Mouse (Mus musculus) CH12.LX (cell line): ENCODE data around the gene Pradc1. TPM values are rescaled to one million over a fixed set of nuclear protein-coding genes. Genes with fewer than 3 reads are reported as not detected.

ENCODE experiments used
- DNase-seq: peaks from one replicate; pipeline ENCODE4 v3.0.0-alpha.2; 2013; ENCODE audit errors: extremely low read depth
- H3K27ac ChIP-seq: 2 replicates; pipeline ENCODE4 v1.5.1; 2012; ENCODE audit warnings: low read depth, mild to moderate bottlenecking, control low read depth, moderate library complexity; ENCODE audit not compliant: insufficient read depth
- H3K27me3 ChIP-seq: replicated peaks from 2 replicates; pipeline ENCODE3; 2012; ENCODE audit warnings: inconsistent platforms
- H3K36me3 ChIP-seq, 2 experiments: replicated peaks in 1 of 2; 2 replicates each; pipeline versions ENCODE3 to v1.6.1; 2012; ENCODE audit warnings: inconsistent platforms in 1 of 2, low read length in 1 of 2, mild to moderate bottlenecking in 1 of 2, mixed read lengths in 1 of 2, moderate library complexity in 1 of 2; ENCODE audit not compliant: control insufficient read depth in 1 of 2, insufficient read depth in 1 of 2
- H3K4me1 ChIP-seq, 2 experiments: 2 replicates each; pipeline ENCODE4 v1.6.1; 2012; ENCODE audit warnings: inconsistent platforms in 1 of 2, moderate library complexity in 1 of 2; ENCODE audit not compliant: insufficient read depth in 2 of 2, control insufficient read depth in 1 of 2
- H3K4me2 ChIP-seq: 2 replicates; pipeline ENCODE4 v1.6.1; 2012; ENCODE audit warnings: low read depth, mild to moderate bottlenecking, control low read depth; ENCODE audit not compliant: poor library complexity, insufficient read depth, severe bottlenecking
- H3K4me3 ChIP-seq, 3 experiments: fragments of 150-350 bp in 1 of 3; sonication (generic) in 1 of 3; replicated peaks in 1 of 3; 2 replicates each; pipeline versions ENCODE3 to v1.5.1; 2011 to 2012; ENCODE audit warnings: low read depth in 2 of 3, low read length in 2 of 3, mild to moderate bottlenecking in 2 of 3, moderate library complexity in 2 of 3, control low read depth in 1 of 3, improper control_type of control experiment in 1 of 3, inconsistent platforms in 1 of 3, mixed read lengths in 1 of 3; ENCODE audit not compliant: poor library complexity in 1 of 3
- H3K79me2 ChIP-seq: replicated peaks from 2 replicates; pipeline ENCODE4 v1.6.1; 2012; ENCODE audit warnings: mild to moderate bottlenecking, moderate library complexity; ENCODE audit not compliant: control insufficient read depth, poor library complexity, insufficient read depth, severe bottlenecking; ENCODE audit errors: extremely low read depth
- H3K9ac ChIP-seq: 2 replicates; pipeline ENCODE4 v1.6.1; 2012; ENCODE audit warnings: low read depth, mild to moderate bottlenecking, control low read depth, moderate library complexity; ENCODE audit not compliant: insufficient read depth
- H3K9me3 ChIP-seq: replicated peaks from 2 replicates; pipeline ENCODE3; 2012; ENCODE audit warnings: low read length, inconsistent platforms, mixed read lengths
- CHD2 ChIP-seq: IDR thresholded peaks from 2 replicates; pipeline ENCODE4 v1.6.1; 2011; ENCODE audit warnings: low read length, improper control_type of control experiment
- CTCF ChIP-seq, 2 experiments: IDR thresholded peaks in 1 of 2; conservative IDR thresholded peaks in 1 of 2; 2 replicates each; pipeline ENCODE4 v1.5.1; 2011 to 2012; ENCODE audit warnings: low read depth in 2 of 2, low read length in 2 of 2, improper control_type of control experiment in 1 of 2, inconsistent platforms in 1 of 2, mild to moderate bottlenecking in 1 of 2, moderate library complexity in 1 of 2
- E2F4 ChIP-seq: IDR thresholded peaks from 2 replicates; pipeline ENCODE4 v1.6.1; 2011; ENCODE audit warnings: low read depth, low read length, improper control_type of control experiment; ENCODE audit not compliant: insufficient replicate concordance
- ELF1 ChIP-seq: IDR thresholded peaks from 2 replicates; pipeline ENCODE4 v1.6.1; 2014; ENCODE audit warnings: low read depth, mild to moderate bottlenecking, inconsistent platforms, low read length, improper control_type of control experiment
- EP300 ChIP-seq: IDR thresholded peaks from 2 replicates; pipeline ENCODE4 v1.6.1; 2011; ENCODE audit warnings: low read length, improper control_type of control experiment
- ETS1 ChIP-seq: conservative IDR thresholded peaks from 2 replicates; pipeline ENCODE4 v1.6.1; 2012; ENCODE audit warnings: low read depth, mild to moderate bottlenecking, inconsistent platforms, low read length, improper control_type of control experiment, moderate library complexity
- HCFC1 ChIP-seq: IDR thresholded peaks from 2 replicates; pipeline ENCODE4 v1.6.1; 2012; ENCODE audit warnings: low read depth, mild to moderate bottlenecking, inconsistent platforms, low read length, improper control_type of control experiment
- JUN ChIP-seq: IDR thresholded peaks from 2 replicates; pipeline ENCODE4 v1.6.1; 2011; ENCODE audit warnings: low read depth, mild to moderate bottlenecking, low read length, improper control_type of control experiment, moderate library complexity; ENCODE audit not compliant: insufficient read depth
- KAT2A ChIP-seq: IDR thresholded peaks from 2 replicates; pipeline ENCODE4 v1.6.1; 2012; ENCODE audit warnings: low read length, improper control_type of control experiment, inconsistent platforms; ENCODE audit not compliant: insufficient replicate concordance
- MAFK ChIP-seq: IDR thresholded peaks from 2 replicates; pipeline ENCODE4 v1.6.1; 2011; ENCODE audit warnings: low read length, improper control_type of control experiment; ENCODE audit not compliant: insufficient replicate concordance
- MEF2A ChIP-seq: IDR thresholded peaks from 2 replicates; pipeline ENCODE4 v1.6.1; 2014; ENCODE audit warnings: low read depth, mild to moderate bottlenecking, inconsistent platforms, low read length, improper control_type of control experiment, borderline replicate concordance
- NELFE ChIP-seq: IDR thresholded peaks from 2 replicates; pipeline ENCODE4 v1.6.1; 2011; ENCODE audit warnings: low read depth, low read length, improper control_type of control experiment
- RAD21 ChIP-seq: IDR thresholded peaks from 2 replicates; pipeline ENCODE4 v1.6.1; 2011; ENCODE audit warnings: low read depth, mild to moderate bottlenecking, low read length, improper control_type of control experiment, moderate library complexity
- SIN3A ChIP-seq: IDR thresholded peaks from 2 replicates; pipeline ENCODE4 v1.6.1; 2012; ENCODE audit warnings: low read length, improper control_type of control experiment, inconsistent platforms
- SMC3 ChIP-seq: IDR thresholded peaks from 2 replicates; pipeline ENCODE4 v1.6.1; 2011; ENCODE audit warnings: low read depth, low read length, improper control_type of control experiment
- TBP ChIP-seq: conservative IDR thresholded peaks from 2 replicates; pipeline ENCODE4 v1.6.1; 2011; ENCODE audit warnings: low read depth, low read length, improper control_type of control experiment
- TCF12 ChIP-seq: IDR thresholded peaks from 2 replicates; pipeline ENCODE4 v1.6.1; 2014; ENCODE audit warnings: low read depth, mild to moderate bottlenecking, inconsistent platforms, low read length, improper control_type of control experiment
- ZC3H11A ChIP-seq: IDR thresholded peaks from 2 replicates; pipeline ENCODE4 v1.6.1; 2012; ENCODE audit warnings: low read depth, mild to moderate bottlenecking, inconsistent platforms, low read length, improper control_type of control experiment
- ZMIZ1 ChIP-seq: IDR thresholded peaks from 2 replicates; pipeline ENCODE4 v1.6.1; 2012; ENCODE audit warnings: low read depth, mild to moderate bottlenecking, inconsistent platforms, low read length, improper control_type of control experiment
- dilution Hi-C: fragments of 300-500 bp; cut with MboI; formaldehyde crosslinking; loops from 2 replicates; pipeline ENCODE4 v1.14.3; 2020; ENCODE audit warnings: low sequenced_read_pairs; ENCODE audit not compliant: extremely low pct_unique_long_range_greater_than_20kb, extremely low pct_ligation_motif_present
- in situ Hi-C: fragments of 300-500 bp; cut with MboI; formaldehyde crosslinking; loops from 3 replicates; pipeline ENCODE4 v1.14.3; 2019; ENCODE audit warnings: low sequenced_read_pairs, low pct_ligation_motif_present, low pct_unique_long_range_greater_than_20kb, mixed read lengths
- polyA plus RNA-seq: library from polyadenylated mRNA; unstranded; fragments of >175 nt; gene quantifications from 2 replicates; pipeline ENCODE4 v1.2.1, GENCODE M21; 2012; ENCODE audit warnings: low read depth; ENCODE audit not compliant: insufficient read length
- total RNA-seq, 2 experiments: library from RNA; depleted of rRNA; stranded (reverse); fragments of 300-350 nt in 1 of 2; fragments of >200 nt in 1 of 2; gene quantifications; 2 replicates each; pipeline ENCODE4 v1.2.3; 2012 to 2014

Gene Pradc1
- total and polyA plus RNA-seq, 3 experiments, result 11.0 to 18.8 (median 16.3) TPM

GRCm38 (mm10) chr6:85478416-85478815 is 26.6 kb upstream of the Pradc1 start:
- H3K9ac ChIP-seq, result no peak overlapping the region
- H3K4me3 ChIP-seq, result no peak overlapping the region
- peaks cover 0 to under 1% of the 10 kb centered on the region in 2 experiments; a peak in 1 of 4 replicates for H3K4me1 ChIP-seq
- no peak overlapping the region for H3K4me2 ChIP-seq
- peaks cover 8% of the 10 kb centered on the region for H3K9me3 ChIP-seq
- no peaks in the 10 kb centered on the region for H3K36me3 ChIP-seq
- TF ChIP-seq HCFC1 (no peak), ZMIZ1 (no peak), CTCF (conservative IDR thresholded peaks at IDR 0.05 in 1 of 2, IDR thresholded peaks at IDR 0.05 in 1 of 2; ENCODE audit: low read depth in 2 of 2, low read length in 2 of 2) (peak in 1 of 2 experiments; percentile 2; a peak in 1 of 4 replicates)
- TF ChIP-seq, all 38 proteins: peak for 1
- Histone ChIP-seq H3K27me3 (peaks cover 62% of the 10 kb centered on the region), H3K79me2 (no peaks in the 10 kb centered on the region), H3K27ac (no peak overlapping the region)
- in situ Hi-C loops, result no loop called here
- no peak for DNase-seq
- dilution Hi-C loops, result no loop called here

- H3K79me2 ChIP-seq, result no peaks in the 10 kb centered on the region
- peaks cover 6% of the 10 kb centered on the region for H3K9me3 ChIP-seq
- no peak overlapping the region for H3K27ac ChIP-seq
- peaks cover 0 to 2% of the 10 kb centered on the region in 2 experiments; a peak in 1 of 4 replicates for H3K4me1 ChIP-seq
- H3K36me3 ChIP-seq, result no peaks in the 10 kb centered on the region
- peak; percentile 32 for TF ChIP-seq RAD21
- TF ChIP-seq EP300, result no peak
- peak; percentile 57 to 71 for TF ChIP-seq CTCF (conservative IDR thresholded peaks at IDR 0.05 in 1 of 2, IDR thresholded peaks at IDR 0.05 in 1 of 2; ENCODE audit: low read depth in 2 of 2, low read length in 2 of 2)
- TF ChIP-seq SMC3, result peak; percentile 38
- H3K9ac ChIP-seq, result no peak overlapping the region
- peaks cover 64% of the 10 kb centered on the region for H3K27me3 ChIP-seq
- dilution Hi-C loops, result no loop called here
- in situ Hi-C loops, result no loop called here
- H3K4me3 ChIP-seq, result no peak overlapping the region
- H3K4me2 ChIP-seq, result no peak overlapping the region
- DNase-seq, result peak; percentile 39
Measured at GRCm38 (mm10) chr6:85477366-85477917, 25.7 kb upstream of the Pradc1 start.

GRCm38 (mm10) chr6:85475581-85475980 is 23.8 kb upstream of the Pradc1 start:
- no peak for DNase-seq
- no peaks in the 10 kb centered on the region for H3K9me3 ChIP-seq
- no peak overlapping the region for H3K9ac ChIP-seq
- no peak overlapping the region for H3K27ac ChIP-seq
- in situ Hi-C loops, result no loop called here
- no peaks in the 10 kb centered on the region for H3K36me3 ChIP-seq
- H3K4me3 ChIP-seq, result no peak overlapping the region
- H3K79me2 ChIP-seq, result no peaks in the 10 kb centered on the region
- TF ChIP-seq TCF12 (no peak), TBP (no peak), SMC3 (no peak), MEF2A (no peak), EP300 (no peak), MAFK (no peak), ZMIZ1 (no peak), SIN3A (no peak), NELFE (no peak), KAT2A (no peak), CHD2 (no peak), ETS1 (no peak), ELF1 (no peak), JUN (no peak), CTCF (conservative IDR thresholded peaks at IDR 0.05 in 1 of 2, IDR thresholded peaks at IDR 0.05 in 1 of 2; ENCODE audit: low read depth in 2 of 2, low read length in 2 of 2) (no peak), E2F4 (no peak), ZC3H11A (no peak)
- dilution Hi-C loops, result no loop called here
- no peak overlapping the region for H3K4me2 ChIP-seq
- peaks cover 49% of the 10 kb centered on the region for H3K27me3 ChIP-seq
- H3K4me1 ChIP-seq, result peaks cover 0 to 2% of the 10 kb centered on the region in 2 experiments; a peak in 1 of 4 replicates
